Mouse (Mus musculus) brain, embryonic 14.5 days (tissue): ENCODE results near the gene Nsmce1.

ENCODE experiments used
- CTCF ChIP-seq: fragments of 200-500 bp; IDR thresholded peaks from 2 replicates; pipeline ENCODE4 v1.5.1; 2012; ENCODE audit warnings: inconsistent platforms, mild to moderate bottlenecking, moderate library complexity, borderline replicate concordance; ENCODE audit not compliant: insufficient read depth, insufficient read length; ENCODE audit errors: extremely low read depth
- POLR2A ChIP-seq: fragments of 200-500 bp; IDR thresholded peaks from 2 replicates; pipeline ENCODE4 v1.6.1; 2012; ENCODE audit warnings: mild to moderate bottlenecking, inconsistent platforms, borderline replicate concordance; ENCODE audit not compliant: poor library complexity, insufficient read depth, insufficient read length, severe bottlenecking; ENCODE audit errors: extremely low read depth

GRCm38 (mm10) chr7:125433874-125434273 lies 57.5 kb downstream of the Nsmce1 start:
- TF ChIP-seq POLR2A, result no peak
- no peak for TF ChIP-seq CTCF
